Mouse (Mus musculus): ENCODE results near the gene Uqcrq.
"Not testable (repeated sequence)": the region's sequence is repeated elsewhere in the genome, so short reads cannot be mapped to it uniquely, and the experiment has no call there.

Uqcrq gene

DNA sequence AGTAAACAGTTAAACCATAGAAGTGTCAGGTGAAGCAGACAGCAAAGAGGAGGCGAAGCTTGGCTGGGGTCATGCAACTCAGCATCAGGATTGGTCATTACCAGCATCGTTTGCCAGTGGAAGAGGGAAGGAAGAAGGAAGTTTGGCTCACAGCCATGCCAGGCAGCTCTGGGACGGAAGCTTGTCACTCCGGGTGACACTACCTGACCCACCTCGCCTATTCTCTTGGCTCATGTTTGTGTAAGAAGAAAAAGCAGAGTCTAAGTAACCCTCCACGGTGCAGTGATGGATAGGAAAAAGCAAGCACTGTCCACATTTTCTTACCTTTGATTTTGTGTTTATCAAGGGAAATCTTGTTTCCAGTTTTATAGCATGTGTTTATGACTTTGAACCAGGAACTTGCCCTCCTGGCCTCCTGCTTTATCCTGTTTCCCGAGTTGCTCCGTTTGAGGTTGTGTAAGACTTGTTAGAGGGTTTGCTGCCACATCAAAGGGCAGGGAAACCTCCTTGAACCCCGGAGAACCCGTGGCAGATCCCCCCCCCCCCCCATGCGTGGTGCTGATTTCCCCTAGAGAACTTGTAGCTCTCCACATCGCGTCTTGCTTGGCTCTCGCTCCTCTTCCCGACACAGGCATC lies 19.6 kb upstream of the Uqcrq start:
- DNase-seq = no peak

DNA sequence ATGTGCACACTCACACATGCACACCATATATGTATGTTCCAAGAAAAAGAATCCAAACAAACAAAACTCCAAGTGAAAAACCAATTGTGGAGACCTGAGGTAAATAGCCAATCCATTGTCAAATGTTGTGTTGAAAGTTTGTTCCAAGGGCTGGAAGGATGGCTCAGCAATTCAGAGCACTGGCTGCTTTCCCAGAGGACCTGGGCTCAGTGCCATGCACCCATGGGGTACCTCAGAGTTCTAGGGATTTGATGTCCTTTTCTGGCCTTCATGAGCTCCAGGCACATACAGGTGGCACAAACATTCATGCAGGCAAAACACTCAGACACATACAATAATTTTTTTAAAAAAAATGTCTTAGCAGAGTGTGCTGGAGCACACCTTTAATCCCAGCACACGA lies 17.9 kb upstream of the Uqcrq start:
- peak; percentile 96 for DNase-seq

DNA sequence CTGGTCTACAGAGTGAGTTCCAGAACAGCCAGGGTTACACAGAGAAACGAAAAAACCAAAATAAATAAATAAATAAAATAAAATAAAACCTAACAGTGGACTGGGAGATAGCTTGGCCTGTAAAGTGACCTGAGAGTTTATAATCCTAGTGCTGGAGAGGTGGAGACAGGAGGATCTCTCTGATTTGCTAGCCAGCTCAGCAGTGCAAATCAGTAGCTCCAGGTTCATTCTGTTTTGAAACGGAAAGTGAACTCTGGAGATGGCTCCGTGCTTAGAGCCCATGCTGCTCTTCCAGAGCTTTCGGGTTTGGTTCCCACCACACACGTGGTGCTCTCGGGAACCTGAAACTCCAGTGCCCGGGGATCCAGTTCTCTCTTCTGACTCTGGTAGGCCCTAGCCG lies 17.4 kb upstream of the Uqcrq start:
- DNase-seq = no peak

DNA sequence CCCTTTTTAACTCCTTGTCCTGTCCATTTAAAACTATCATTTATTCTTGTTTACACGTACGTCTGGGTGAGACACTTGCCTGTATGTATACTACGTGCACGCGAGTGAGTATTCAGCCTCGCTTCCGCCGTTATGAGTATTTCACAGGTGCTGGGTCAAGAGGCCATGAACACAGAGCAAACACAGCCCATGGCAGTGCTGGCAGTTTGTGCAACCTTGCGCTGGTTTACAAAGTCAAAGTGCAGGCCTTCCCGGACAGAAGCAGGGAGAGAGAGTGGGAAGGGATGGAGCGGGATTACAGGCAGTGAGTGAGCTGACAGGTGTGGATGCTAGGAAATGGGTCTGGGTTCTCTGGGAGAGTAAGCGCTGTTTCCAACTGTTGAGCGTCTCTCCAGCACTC lies 15.6 kb upstream of the Uqcrq start:
- DNase-seq = no peak

DNA sequence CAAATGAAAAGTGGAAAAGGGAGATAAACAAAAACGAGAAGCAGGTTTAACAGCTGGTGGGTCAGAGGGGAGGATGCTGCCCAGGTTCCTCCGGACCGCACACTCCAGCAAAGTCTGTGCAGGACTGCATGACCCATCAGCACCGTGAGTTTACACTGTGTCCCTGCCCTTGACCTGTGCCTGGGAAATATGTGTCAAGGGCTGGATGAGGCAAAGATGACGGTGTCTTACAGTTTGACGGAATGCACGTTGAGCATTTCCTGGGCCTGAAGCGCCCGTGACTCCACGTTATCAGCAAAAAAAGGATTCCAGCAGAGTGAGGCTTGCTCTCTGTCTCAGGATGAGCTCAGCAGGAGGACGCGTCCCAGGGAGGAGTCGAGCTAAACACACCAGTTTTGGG lies 14.9 kb upstream of the Uqcrq start:
- no peak for DNase-seq

DNA sequence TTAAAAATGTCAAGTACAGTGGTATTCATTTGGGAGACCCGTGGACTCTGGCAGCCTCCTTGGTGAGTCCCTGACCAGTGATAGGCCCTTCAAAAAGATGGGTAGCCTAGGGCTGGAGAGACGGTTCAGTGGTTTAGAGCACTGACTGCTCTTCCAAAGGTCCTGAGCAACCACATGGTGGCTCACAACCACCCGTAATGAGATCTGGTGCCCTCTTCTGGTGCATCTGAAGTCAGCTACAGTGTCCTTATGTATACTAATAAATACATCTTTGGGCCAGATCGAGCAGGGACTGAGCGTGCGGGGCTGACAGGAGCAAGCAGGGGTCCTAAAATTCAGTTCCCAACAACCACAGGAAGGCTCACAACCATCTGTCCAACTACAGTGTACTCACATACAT lies 13.2 kb upstream of the Uqcrq start:
- peak; percentile 70 for DNase-seq

DNA sequence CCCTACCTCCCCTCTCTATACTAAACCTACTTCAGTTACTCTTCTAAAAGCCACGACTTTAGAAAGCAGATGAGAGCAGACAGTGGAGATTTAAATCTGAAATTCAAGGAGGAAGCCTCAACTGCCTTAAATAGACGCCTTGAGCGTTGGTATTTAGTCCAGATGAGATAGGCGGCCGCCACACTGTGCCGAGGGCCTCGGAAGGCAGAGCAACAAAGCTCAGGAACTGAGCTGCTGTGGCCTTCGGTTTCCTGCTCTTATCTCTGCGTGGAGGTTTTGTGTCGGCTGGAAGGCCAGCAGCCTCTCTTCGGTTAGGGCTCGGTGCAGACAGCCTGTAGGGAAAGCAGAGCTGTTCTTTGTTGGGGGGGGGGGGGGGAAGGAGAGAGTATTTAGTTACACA lies 11.3 kb upstream of the Uqcrq start:
- no peak for DNase-seq

DNA sequence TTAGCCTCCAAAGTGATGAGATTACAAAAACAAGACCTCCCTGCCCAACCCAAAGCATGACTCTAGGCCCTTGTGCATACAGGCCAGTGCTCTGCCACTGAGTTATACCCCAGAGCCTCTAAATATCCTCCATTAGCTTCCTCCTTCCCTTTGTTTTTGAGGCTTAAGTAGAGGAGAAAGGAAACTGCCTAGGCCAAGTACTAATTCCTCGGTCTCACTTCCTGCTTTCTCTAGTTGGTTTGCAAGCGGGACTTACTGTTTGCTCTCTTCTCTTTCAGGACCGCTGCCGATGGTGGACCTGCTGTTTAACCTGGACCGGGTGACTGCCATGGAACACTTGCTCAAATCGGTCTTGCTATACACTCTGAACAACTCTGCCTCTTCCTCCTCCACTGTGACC lies 5.7 kb upstream of the Uqcrq start:
- DNase-seq = no peak

DNA sequence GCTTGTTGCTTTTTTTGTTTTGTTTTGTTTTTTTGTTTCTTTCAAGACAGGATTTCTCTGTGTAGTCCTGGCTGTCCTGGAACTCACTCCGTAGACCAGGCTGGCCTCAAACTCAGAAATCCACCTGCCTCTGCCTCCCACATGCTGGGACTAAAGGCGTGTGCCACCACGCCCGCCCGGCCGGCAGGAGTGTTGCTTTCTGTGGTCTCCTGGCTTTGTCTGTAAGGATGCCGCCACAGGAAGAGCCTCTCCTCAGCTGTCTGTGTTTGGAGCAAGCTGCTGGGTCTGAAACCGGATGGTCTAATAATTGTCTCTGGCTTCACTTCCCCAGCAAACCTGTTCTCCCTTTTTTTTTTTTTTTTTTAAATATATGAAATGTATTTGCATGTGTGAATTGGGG lies 4.9 kb upstream of the Uqcrq start:
- no peak for DNase-seq

DNA sequence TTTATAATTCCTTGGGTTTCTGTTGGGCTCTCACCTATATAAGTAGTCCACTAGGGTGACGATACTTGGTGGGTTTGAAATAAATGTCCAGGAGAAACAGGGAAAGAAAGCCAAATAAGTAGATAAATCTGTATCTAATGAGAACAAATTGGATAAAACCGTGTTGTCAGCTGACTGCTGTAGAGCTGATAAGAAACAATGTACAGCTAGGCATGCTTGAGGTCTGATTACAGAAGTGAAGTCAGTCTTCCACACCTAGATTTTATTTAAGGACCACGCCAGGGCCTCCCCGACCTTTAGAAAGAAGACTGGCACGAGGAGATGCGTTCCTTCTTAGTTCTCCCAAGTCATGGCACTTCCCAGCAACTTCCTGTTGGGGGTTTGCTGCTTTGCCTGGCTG lies 2.4 kb upstream of the Uqcrq start:
- no peak for DNase-seq

DNA sequence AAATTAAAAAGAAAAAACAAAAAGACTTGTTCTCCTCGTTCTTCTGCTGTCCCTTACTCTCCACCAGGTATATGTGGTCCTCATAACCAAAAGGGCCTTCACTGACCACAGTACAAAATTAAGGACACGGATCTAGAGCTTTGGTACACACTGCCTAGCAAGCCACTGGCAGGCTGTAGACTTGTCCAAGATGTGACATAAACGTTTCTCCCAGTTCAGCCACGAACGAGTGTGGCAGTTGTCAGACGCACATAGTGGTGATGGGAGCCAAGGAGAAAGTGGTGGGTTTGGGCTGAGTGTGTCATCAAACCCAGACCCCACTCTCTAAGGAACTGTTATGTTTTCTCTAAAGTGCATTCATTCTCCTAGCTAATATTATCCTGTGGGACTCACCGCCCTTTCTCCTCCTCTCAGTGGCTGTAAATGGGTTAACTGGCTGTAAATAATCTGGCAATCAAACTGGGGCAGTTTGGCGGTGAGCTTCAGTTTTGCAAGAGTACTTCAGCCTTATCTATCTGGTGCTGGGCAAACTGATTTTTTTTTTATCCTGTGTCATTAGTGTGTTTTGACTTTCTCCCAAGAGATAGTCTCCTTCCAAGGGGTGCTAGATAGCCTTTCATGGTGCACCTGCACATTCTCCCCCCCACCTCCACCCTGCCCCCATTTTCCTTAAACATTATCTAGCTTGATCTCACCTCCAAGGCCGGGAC lies 871 bp upstream of the Uqcrq start:
- no peak for DNase-seq

DNA sequence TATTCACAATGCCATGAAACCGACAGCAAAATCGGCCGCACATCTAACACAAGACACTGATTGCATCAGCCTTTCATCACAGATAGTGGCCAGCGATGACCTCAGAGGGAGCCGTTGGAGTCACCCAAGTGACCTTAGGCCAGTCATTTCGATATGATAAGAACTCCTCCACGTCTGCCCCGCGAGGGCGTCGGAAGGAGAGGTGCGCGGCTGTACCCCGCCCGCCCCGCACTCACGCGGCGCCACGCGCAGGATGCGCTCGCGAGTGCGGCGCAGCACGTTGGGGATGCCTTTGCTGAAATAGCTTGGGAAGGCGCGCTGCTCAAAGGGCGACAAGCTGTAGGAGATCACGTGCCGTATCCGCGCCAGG lies 346 bp downstream of the Uqcrq start:
- DNase-seq = no peak

DNA sequence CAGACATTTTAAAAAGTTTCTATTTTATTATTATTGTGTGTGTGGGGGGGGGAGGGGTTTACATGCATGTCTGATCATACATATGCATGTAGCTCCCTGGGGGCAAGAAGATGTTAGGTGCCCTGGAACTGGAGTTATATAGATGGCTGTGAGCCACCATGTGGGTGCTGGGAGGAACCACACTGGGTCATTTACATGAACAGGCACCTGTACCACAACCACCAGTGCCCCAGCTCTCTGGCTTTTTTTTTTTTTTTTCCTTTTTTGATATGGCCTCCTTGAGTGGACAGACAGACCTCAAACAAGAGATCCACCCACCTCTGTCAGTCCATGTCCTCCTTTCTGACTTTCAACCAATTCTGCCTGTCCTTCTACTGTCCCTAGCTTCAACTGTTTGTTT lies 1.4 kb downstream of the Uqcrq start:
- DNase-seq = no peak

DNA sequence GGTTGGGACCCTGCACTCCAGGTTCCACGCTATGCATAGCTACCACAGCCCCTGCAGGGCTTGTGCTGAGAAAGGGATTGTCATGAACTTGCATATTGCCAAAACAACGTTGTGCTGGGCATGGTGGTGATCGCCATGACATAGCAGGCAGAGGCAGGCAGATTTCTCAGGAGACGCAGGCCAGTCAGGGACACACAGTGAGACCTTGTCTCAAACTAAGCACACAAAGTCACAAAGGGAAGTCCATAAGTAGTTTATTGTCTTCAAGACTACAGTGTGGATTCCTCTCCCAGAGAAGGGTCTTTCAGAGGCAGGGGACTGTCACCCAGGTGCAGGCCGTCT lies 1.9 kb downstream of the Uqcrq start:
- DNase-seq = no peak

DNA sequence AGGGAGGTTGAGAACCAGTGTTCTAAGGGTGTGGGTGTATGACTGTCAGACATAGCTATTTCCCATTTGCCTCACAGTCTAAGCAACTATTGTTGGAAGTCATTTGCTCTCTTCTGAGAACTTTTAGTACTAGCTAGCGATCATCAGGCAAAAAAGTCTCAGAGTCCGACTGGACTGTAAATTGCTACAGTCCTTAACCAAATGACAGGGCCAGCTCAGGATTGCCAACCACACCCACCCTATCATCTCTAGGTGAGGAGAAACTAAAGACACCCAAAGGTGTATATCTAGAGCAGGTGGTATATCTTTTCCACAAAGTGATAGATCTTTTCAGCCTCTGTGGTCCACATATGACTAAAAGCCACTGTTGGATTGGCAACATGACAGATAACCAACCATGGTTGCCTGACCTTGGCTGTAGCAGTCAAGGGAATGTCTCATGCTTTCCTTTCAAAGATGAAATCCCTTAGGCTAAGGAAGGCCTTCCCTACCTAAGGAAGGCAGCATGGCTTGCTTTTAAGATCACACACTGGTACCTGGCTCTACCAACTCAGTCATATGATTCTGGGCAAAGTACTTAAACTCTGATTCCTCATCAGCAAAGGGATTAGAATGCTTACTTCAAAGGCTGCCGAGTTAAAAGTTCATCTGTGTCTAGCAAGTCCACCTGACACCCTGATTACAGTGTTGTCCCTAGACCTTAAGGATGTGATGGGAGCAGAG lies 2.5 kb downstream of the Uqcrq start:
- DNase-seq = no peak

DNA sequence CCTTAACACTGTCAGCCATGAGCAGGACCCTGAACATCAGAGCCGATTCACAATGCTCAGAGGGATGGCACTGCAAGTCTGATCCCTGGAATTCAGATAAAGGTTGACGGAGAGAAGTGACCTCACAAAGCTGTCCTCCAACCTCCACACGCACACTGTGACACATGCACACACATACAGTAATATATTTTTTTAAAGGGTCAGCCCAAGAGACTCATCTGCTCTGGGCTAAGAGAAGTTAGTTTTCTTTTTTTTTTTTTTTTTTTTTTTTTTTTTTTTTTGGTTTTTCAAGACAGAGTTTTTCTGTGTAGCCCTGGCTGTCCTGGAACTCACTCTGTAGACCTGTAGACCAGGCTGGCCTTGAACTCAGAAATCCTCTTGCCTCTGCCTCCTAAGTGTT lies 3.7 kb downstream of the Uqcrq start:
- DNase-seq = not testable (repeated sequence)

DNA sequence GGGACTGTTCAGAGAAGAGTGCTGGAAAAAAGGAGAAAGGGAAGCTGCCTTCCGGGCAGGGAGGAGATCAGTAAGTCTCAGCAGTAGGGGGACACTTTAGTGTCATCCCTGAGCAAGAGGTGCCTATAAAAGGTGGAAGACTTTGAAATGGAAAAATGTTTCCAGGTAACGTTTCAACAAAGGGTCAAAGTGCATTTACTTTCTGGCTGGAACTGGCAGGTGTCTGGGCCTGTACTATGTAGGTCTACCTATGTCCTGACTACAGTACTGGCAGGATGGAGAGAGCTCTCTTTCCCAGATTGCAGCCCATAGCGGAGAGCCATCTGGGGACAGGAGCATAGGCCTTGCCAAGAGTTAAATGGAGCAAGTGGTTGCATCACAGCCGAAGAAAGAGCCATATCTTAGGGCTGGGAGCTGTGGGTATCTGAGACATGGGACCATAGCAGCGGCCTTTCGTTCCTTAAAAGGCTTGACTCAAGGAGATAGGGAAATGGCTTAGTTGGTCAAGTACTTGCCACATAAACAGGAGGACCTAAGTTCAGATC lies 4.8 kb downstream of the Uqcrq start:
- DNase-seq = no peak

DNA sequence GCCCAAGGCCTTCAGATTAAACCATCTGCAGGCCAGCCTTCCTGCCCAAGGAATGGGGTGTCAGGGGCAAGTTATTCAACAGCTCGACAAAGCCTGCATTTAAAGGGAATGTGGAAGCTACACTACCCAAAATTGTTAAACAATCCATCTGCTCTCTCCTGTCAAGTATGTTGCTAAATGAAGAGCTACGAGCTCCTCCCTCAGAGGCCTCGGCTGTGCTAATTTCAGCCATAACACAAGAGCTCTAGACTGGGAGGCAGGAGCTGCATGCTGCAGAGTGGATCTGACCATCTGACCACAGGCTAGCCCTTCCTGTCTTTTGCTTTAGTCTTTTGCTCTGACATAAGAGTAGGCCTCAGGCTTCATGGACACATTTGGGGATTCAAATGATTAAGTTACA lies 5.4 kb downstream of the Uqcrq start:
- no peak for DNase-seq

DNA sequence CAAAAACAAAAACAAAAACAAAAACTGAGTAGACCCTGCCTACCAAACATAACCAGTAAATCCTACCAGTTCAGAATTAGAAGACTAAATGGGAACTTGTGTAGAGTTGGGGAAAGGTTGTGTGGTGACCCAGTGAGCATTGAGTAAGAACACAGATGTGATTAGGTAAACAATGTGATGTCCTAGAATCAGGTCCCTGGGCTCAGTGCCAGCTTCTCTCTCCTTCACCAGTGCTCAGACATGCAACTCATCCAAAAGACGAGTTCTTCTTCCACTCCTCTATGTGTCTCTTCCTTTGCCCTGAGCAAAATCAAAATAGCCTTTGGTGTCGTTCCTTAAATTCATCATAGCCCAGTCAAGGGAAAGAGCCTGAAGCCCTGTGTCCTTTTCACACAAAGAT lies 5.8 kb downstream of the Uqcrq start:
- no peak for DNase-seq

DNA sequence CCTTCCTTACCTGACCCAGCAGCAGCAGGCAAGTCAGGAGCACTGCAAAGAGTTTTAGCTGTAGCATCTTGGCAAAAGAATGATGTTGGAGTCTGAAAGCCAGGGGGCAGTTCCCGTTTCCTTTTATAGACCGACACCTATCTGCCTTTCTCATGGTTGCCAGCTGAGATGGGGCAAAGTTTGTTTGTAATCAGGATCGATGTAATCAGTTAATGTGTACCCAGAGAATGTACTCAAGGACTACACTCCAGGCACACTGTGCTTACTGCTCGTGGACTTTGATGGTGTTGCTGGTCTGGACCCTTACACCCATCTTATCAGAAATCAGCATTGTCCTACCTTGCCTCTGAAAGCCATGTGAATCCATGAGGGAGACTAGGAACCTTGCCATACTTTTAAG lies 7.6 kb downstream of the Uqcrq start, which contains the start of gene Leap2:
TSS of gene Leap2 (minus strand) at position 135 of the 400 bp plus-strand sequence.
- no peak for DNase-seq

DNA sequence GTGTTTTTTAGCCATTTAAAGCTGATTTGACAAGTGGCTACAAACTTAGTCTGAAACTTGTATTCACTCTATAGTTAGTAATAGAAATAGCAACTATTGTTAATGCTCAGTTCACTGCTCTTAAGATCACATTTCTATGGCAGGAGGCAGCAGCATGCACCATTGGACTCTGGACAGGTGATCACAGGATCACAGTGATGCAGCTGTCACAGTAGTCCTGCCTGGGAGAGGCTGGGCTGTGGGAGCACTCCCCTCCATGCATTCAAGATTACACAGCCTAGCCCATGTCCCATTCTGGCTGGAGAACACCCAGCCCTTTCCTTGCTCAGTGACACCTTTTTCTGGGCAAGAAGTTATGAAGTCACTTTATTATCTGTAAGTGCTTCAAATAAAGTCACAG lies 12.6 kb downstream of the Uqcrq start:
- no peak for DNase-seq

DNA sequence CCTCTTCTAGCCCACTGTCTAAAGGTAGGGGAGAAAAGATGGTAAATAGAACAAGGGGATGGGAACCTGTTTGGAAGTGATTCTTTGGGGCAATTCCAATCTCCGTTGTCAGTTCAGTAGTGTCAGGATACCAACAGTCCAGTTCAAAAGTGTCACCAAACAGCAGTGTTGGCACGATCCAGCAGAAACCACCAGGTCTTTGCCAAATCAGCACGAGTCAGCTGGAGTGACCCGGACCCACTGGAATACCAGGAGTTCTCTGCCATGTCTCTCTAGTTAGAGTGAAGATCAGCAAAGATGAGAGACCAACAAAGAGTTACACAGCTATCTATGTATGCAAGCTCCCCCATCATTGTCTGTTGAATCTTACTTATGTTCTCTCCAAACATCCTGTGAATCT lies 16.8 kb downstream of the Uqcrq start:
- DNase-seq = no peak

DNA sequence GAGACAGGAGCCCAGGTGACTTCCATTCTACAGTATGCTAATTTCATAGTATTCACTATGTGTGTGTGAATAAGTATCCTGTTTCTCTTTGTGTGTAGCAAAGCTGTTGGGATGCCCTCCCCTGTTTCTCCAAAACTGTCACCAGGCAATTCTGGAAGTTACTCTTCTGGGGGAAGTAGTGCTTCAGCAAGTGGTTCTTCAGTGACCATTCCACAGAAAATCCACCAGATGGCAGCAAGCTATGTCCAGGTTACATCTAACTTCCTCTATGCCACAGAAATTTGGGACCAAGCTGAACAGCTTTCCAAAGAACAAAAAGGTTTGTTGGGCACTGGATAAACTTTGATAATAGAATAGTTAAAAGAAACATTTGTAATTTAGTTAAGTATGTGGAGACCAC lies 18.9 kb downstream of the Uqcrq start:
- DNase-seq = no peak

DNA sequence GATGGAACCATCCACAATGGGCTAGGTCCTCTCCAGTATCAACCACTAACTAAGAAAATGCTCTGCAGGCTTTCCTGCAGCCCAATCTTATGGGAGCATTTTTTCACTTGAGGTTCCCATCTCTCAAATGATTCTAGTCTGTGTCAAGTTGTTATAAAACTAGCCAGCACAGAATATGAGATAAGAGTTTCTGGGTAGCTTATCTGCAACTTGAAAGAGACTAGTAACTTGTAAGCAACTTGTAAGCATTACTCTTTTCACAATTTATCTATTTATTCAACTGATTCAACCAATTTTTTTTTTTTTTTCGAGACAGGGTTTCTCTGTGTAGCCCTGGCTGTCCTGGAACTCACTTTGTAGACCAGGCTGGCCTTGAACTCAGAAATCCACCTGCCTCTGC lies 27.0 kb downstream of the Uqcrq start:
- DNase-seq = no peak
